Mouse (Mus musculus) MEL-GATA-1-ER (cell line): Measurements from ENCODE around the gene Cldn1.

Experiments
- DNase-seq: peaks from one replicate; pipeline ENCODE4 v3.0.0-alpha.2; 2012; ENCODE audit warnings: low read depth; ENCODE audit errors: extremely low read depth

The Cldn1 gene

GRCm38 (mm10) chr16:26371325-26372053 lies at the start of gene Cldn1:
TSS of gene Cldn1 (minus strand) at chr16:26371841.
- no peak for DNase-seq

GRCm38 (mm10) chr16:26418616-26419015 lies 47.0 kb upstream of the Cldn1 start:
- no peak for DNase-seq

GRCm38 (mm10) chr16:26404070-26404469 lies 32.4 kb upstream of the Cldn1 start:
- no peak for DNase-seq

GRCm38 (mm10) chr16:26400971-26401370 lies 29.3 kb upstream of the Cldn1 start:
- DNase-seq = no peak

- no peak for DNase-seq
These were observed 28.9 kb upstream of the Cldn1 start for GRCm38 (mm10) chr16:26400549-26400948.

- no peak for DNase-seq
These were observed 19.3 kb upstream of the Cldn1 start for GRCm38 (mm10) chr16:26390936-26391335.

- no peak for DNase-seq
These were observed 14.5 kb upstream of the Cldn1 start for GRCm38 (mm10) chr16:26386159-26386558.

- DNase-seq = no peak
These were observed 12.5 kb upstream of the Cldn1 start for GRCm38 (mm10) chr16:26384112-26384649.

- DNase-seq = no peak
These were observed 5.5 kb upstream of the Cldn1 start for GRCm38 (mm10) chr16:26377170-26377569.

GRCm38 (mm10) chr16:26370127-26370526 lies 1.5 kb downstream of the Cldn1 start:
- DNase-seq = no peak

GRCm38 (mm10) chr16:26369044-26369730 lies 2.5 kb downstream of the Cldn1 start:
- DNase-seq = no peak

- no peak for DNase-seq
These were observed 3.5 kb downstream of the Cldn1 start for GRCm38 (mm10) chr16:26368121-26368520.

- no peak for DNase-seq
These were observed 10.9 kb downstream of the Cldn1 start for GRCm38 (mm10) chr16:26360694-26361093.

- DNase-seq = no peak
These were observed 12.0 kb downstream of the Cldn1 start for GRCm38 (mm10) chr16:26359619-26360018.

GRCm38 (mm10) chr16:26358898-26359297 lies 12.7 kb downstream of the Cldn1 start:
- DNase-seq = no peak

- no peak for DNase-seq
These were observed 13.5 kb downstream of the Cldn1 start for GRCm38 (mm10) chr16:26357863-26358780.

GRCm38 (mm10) chr16:26355513-26355912 lies 16.1 kb downstream of the Cldn1 start:
- no peak for DNase-seq

GRCm38 (mm10) chr16:26350786-26351185 lies 20.9 kb downstream of the Cldn1 start:
- DNase-seq = no peak

- DNase-seq = peak; percentile 6
These were observed 22.8 kb downstream of the Cldn1 start for GRCm38 (mm10) chr16:26348809-26349208.

GRCm38 (mm10) chr16:26316281-26316680 lies 55.4 kb downstream of the Cldn1 start:
- no peak for DNase-seq

GRCm38 (mm10) chr16:26314815-26315214 lies 56.8 kb downstream of the Cldn1 start:
- no peak for DNase-seq

- DNase-seq = no peak
These were observed 62.2 kb downstream of the Cldn1 start for GRCm38 (mm10) chr16:26309402-26309801.
